Mouse (Mus musculus): ENCODE results near the gene Coro1b. TPM values are rescaled to one million over a fixed set of nuclear protein-coding genes. Genes with fewer than 3 reads are reported as not detected.
"Not testable (repeated sequence)": the region's sequence is repeated elsewhere in the genome, so short reads cannot be mapped to it uniquely, and the experiment has no call there.

Gene Coro1b
- polyA plus RNA-seq, 1 experiment from 2014 or later: 64.4 TPM

DNA sequence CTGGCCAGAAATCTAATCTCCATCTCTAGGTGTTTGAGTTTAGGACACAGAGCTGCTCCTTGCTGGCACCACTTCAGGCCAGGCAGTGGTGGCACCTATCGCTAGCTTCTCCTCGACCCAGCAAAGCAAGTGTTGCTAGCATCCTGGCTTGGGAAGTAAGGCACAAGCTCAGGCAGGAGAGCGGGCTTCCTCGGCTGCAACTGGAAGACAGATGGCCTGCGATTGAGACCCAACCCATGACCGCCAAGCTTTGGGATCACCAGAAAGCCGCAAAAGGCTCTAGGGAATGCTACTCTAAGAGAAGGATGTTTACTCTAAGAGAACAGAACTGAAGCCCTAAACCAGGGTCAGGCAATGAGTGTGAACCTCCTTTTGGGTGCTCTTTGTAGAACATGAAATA is 19.0 kb upstream of the Coro1b start:
- Histone ChIP-seq H3K27me3 (ENCODE audit: insufficient read depth, low read length) (no peaks in the 10 kb centered on the region), H3K4me2 (ENCODE audit: low read depth, low read length) (peak overlapping the region; percentile 73; the same call in 1 of the 2 replicates), H3K4me1 (ENCODE audit: insufficient read depth) (peaks cover 32% of the 10 kb centered on the region), H3K36me3 (replicated peaks; ENCODE audit: insufficient read depth, low read length) (peaks cover 46% of the 10 kb centered on the region), H3K9me3 (ENCODE audit: low read length) (no peaks in the 10 kb centered on the region), H3K27ac (ENCODE audit: low read depth) (0 out of 2 replicates have a peak overlapping the region, but pooled peaks have one; percentile 42), H3K4me3 (ENCODE audit: low read depth, low read length) (no peak overlapping the region), H3K9ac (replicated peaks) (no peak overlapping the region)
- no peak for DNase-seq
- TF ChIP-seq EP300 (IDR thresholded peaks at IDR 0.05; ENCODE audit: low read depth) (no peak), CTCF (IDR thresholded peaks at IDR 0.05; ENCODE audit: low read depth) (no peak)
- WGBS (ENCODE audit: insufficient replicate concordance): 93% methylated on average over 7 of the region's 7 CpGs
- ATAC-seq: no peak

DNA sequence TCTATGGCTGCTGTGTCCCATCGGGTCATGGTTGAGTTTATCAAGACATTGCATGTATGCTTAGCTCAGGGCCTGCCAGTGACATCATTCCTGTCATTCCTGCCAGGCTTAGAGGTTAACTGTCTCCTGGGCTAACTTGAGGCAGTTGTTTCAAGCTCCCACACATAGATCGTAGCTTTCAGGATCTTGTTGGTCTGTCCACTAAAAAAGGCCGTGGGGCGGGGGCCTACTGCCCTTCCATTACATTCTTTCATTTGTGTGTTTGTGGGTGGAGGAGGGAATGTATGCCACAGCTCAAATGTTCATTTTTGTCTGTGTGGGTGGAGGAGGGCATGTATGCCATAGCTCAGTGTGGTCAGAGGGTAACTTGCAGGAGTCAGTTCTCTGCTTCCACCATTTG is 18.3 kb upstream of the Coro1b start:
- Histone ChIP-seq H3K9ac (replicated peaks) (peak overlapping the region; percentile 55), H3K9me3 (ENCODE audit: low read length) (no peaks in the 10 kb centered on the region), H3K4me3 (ENCODE audit: low read depth, low read length) (peak overlapping the region; percentile 53), H3K27me3 (ENCODE audit: insufficient read depth, low read length) (no peaks in the 10 kb centered on the region), H3K4me2 (ENCODE audit: low read depth, low read length) (peak overlapping the region; percentile 73), H3K36me3 (replicated peaks; ENCODE audit: insufficient read depth, low read length) (peaks cover 46% of the 10 kb centered on the region), H3K4me1 (ENCODE audit: insufficient read depth) (peaks cover 26% of the 10 kb centered on the region), H3K27ac (ENCODE audit: low read depth) (peak overlapping the region; percentile 42; the same call in 1 of the 2 replicates)
- ATAC-seq (no peak), DNase-seq (no peak)
- WGBS (ENCODE audit: insufficient replicate concordance): 81% methylated on average over 4 of the region's 4 CpGs
- no peak for TF ChIP-seq EP300 (IDR thresholded peaks at IDR 0.05; ENCODE audit: low read depth)
- no peak for TF ChIP-seq CTCF (IDR thresholded peaks at IDR 0.05; ENCODE audit: low read depth)

DNA sequence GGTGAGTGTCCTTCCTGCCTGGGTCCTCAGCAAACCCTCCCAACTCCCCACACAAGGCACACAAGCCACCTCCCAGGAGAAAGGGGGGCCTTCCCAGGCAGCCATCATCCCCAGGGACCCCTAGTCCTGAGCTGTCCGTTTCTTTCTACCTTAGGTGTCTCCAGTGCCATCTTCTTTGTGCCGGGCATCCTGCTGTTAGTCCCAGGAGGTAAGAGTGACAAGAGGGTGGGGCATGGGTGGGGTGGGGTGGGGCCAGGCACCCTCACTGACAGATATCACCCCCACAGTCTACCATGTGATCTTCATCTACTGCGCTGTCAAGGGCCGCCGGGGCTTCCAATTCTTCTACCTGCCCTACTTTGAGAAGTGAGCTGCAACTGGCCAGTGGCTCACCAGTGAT is 17.3 kb upstream of the Coro1b start:
- Histone ChIP-seq H3K9ac (replicated peaks) (peak overlapping the region; percentile 55), H3K4me3 (ENCODE audit: low read depth, low read length) (peak overlapping the region; percentile 53), H3K4me1 (ENCODE audit: insufficient read depth) (peaks cover 28% of the 10 kb centered on the region), H3K27me3 (ENCODE audit: insufficient read depth, low read length) (no peaks in the 10 kb centered on the region), H3K36me3 (replicated peaks; ENCODE audit: insufficient read depth, low read length) (peaks cover 46% of the 10 kb centered on the region), H3K9me3 (ENCODE audit: low read length) (no peaks in the 10 kb centered on the region), H3K27ac (ENCODE audit: low read depth) (peak overlapping the region; percentile 55; the same call in 1 of the 2 replicates), H3K4me2 (ENCODE audit: low read depth, low read length) (peak overlapping the region; percentile 73)
- 62% methylated on average over 5 of the region's 5 CpGs for WGBS (ENCODE audit: insufficient replicate concordance)
- TF ChIP-seq CTCF (IDR thresholded peaks at IDR 0.05; ENCODE audit: low read depth) (no peak), EP300 (IDR thresholded peaks at IDR 0.05; ENCODE audit: low read depth) (no peak)
- no peak for DNase-seq
- peak; percentile 54 for ATAC-seq

DNA sequence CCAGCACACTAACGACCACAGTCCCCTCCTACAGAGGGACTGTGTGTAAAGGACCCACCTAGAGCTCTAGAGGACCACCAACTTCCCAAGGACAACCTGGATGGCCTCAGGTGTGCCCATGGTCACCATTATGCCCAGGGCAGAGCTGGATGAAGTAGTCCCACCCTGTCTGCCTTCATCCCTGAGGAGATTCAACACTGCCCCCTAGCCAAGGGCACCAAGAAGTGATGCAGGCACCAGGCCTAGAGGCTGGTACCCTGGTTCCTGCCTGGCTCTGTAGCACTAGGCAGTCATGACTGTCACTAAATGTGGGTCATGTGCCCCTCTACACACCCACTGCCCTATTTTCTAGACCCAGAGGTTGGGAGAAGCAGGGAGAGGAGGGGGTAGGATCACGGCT is 16.7 kb upstream of the Coro1b start:
- Histone ChIP-seq H3K9ac (replicated peaks) (no peak overlapping the region), H3K27ac (ENCODE audit: low read depth) (peak overlapping the region; percentile 55; the same call in 1 of the 2 replicates), H3K4me3 (ENCODE audit: low read depth, low read length) (no peak overlapping the region), H3K4me1 (ENCODE audit: insufficient read depth) (peaks cover 23% of the 10 kb centered on the region), H3K9me3 (ENCODE audit: low read length) (no peaks in the 10 kb centered on the region), H3K4me2 (ENCODE audit: low read depth, low read length) (peak overlapping the region; percentile 73), H3K36me3 (replicated peaks; ENCODE audit: insufficient read depth, low read length) (peaks cover 46% of the 10 kb centered on the region), H3K27me3 (ENCODE audit: insufficient read depth, low read length) (no peaks in the 10 kb centered on the region)
- ATAC-seq (no peak), DNase-seq (no peak)
- 87% methylated on average over 2 of the region's 2 CpGs for WGBS (ENCODE audit: insufficient replicate concordance)
- no peak for TF ChIP-seq EP300 (IDR thresholded peaks at IDR 0.05; ENCODE audit: low read depth)
- peak; percentile 59 for TF ChIP-seq CTCF (IDR thresholded peaks at IDR 0.05; ENCODE audit: low read depth)

DNA sequence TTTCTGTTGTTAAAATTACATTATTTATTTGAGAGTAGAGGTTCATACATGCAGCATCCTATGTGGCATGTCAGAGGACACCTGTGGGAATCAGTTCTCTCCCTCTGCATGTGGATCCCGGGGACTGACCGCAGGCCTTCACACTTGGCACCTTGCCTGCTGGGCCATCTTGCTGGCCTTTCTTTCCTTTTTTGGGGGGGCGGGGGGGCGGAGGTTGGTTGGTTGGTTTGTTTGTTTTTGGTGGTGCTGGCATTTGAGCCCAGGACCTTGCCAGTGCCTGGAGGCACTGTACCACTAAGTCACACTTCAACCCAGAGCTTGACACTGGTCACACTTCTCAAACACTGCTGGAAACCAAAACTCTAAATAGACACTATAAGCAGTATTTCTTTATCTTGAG is 14.1 kb upstream of the Coro1b start:
- ATAC-seq (no peak), DNase-seq (no peak)
- Histone ChIP-seq H3K9ac (replicated peaks) (no peak overlapping the region), H3K36me3 (replicated peaks; ENCODE audit: insufficient read depth, low read length) (peaks cover 30% of the 10 kb centered on the region), H3K4me1 (ENCODE audit: insufficient read depth) (peaks cover 17% of the 10 kb centered on the region), H3K27ac (ENCODE audit: low read depth) (no peak overlapping the region), H3K4me3 (ENCODE audit: low read depth, low read length) (no peak overlapping the region), H3K9me3 (ENCODE audit: low read length) (no peaks in the 10 kb centered on the region), H3K27me3 (ENCODE audit: insufficient read depth, low read length) (no peaks in the 10 kb centered on the region), H3K4me2 (ENCODE audit: low read depth, low read length) (no peak overlapping the region)
- TF ChIP-seq EP300 (IDR thresholded peaks at IDR 0.05; ENCODE audit: low read depth): no peak
- TF ChIP-seq CTCF (IDR thresholded peaks at IDR 0.05; ENCODE audit: low read depth): no peak
- WGBS (ENCODE audit: insufficient replicate concordance): 85% methylated on average over 4 of the region's 4 CpGs

DNA sequence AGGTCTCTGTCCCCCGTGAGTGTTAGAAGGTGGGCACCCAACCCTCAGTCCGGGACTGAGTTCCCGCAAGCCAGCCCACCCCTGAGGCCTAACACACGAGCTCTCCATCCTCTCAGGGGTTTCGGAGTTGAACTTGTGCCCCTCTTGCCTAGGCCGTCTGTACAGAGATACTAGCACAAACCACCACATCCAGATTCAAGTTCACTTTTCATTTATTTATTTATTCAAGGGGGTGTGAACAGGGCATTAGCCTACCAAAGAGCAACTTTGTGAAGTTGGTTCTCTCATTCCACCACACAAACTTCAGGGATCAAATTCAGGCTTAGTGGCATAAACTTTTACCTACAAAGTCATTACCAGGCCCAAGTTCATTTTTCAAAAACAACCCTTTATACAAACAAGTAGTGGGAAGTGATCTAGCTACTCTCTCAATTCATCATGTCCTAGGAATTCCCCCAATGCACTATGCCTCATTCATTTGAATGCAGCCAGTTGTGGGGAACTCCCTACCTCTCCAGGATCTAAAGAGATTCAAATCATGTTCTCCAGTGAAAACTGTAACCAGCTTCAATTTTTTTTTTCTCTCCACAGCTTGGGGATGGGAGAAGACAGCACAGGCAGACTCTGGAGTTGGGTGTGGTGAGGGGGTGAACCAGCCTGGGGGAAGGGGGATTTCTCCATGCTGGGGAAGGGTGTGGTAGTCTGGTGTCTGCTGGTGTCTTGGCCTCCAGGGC is 13.0 kb upstream of the Coro1b start:
- not testable (repeated sequence) for H3K27me3 ChIP-seq (ENCODE audit: insufficient read depth, low read length); H3K9me3 ChIP-seq (ENCODE audit: low read length); H3K4me2 ChIP-seq (ENCODE audit: low read depth, low read length); DNase-seq; H3K4me3 ChIP-seq (ENCODE audit: low read depth, low read length); H3K27ac ChIP-seq (ENCODE audit: low read depth); H3K9ac ChIP-seq (replicated peaks)
- H3K4me1 ChIP-seq (ENCODE audit: insufficient read depth): peaks cover 11% of the 10 kb centered on the region
- peaks cover 24% of the 10 kb centered on the region for H3K36me3 ChIP-seq (replicated peaks; ENCODE audit: insufficient read depth, low read length)
- 87% methylated on average over 6 of the region's 6 CpGs for WGBS (ENCODE audit: insufficient replicate concordance)
- peak; percentile 16; the same call in 1 of the 2 replicates for ATAC-seq

Data from liver, postnatal 0 days (tissue).